Mouse (Mus musculus) G1E-ER4 (cell line): ENCODE data around the gene Slc5a8. TPM values are rescaled to one million over a fixed set of nuclear protein-coding genes. Genes with fewer than 3 reads are reported as not detected.

Source experiments
- GATA1 ChIP-seq: IDR thresholded peaks from one replicate; pipeline ENCODE4 v1.8.0; 2012; ENCODE audit warnings: low read length, inconsistent platforms
- polyA plus RNA-seq: library from polyadenylated mRNA; stranded (reverse); fragments of >175 nt; gene quantifications from 2 replicates; pipeline ENCODE4 v1.2.3, GENCODE M21; 2012

Slc5a8 gene
- not detected in 2 replicates for polyA plus RNA-seq

DNA sequence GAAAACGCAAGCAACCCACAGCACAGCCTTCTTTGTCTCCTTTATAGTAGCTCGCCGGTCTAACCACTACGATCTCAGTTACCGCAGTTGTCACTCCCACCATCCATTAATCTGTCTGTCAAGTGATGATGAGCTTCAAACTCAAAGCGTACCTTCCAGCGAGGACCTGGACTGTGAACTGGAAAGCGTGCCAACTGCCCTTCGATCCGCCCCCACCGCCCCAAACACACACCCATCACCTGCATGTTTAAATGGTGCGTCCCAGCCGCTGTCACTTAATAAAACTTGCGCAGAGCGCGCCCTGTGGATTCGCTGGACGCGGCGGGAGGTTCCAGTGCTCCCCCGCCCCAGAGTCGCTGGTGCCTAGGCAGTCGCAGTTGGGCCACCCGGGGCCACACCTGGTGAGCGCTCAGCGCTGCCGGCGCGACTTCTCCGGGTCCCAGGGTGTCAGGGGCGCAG is at the start of gene Slc5a8:
Gene Slc5a8, plus strand, starts transcription at position 361 of the 459 bp plus-strand sequence.
- TF ChIP-seq GATA1, result no peak

DNA sequence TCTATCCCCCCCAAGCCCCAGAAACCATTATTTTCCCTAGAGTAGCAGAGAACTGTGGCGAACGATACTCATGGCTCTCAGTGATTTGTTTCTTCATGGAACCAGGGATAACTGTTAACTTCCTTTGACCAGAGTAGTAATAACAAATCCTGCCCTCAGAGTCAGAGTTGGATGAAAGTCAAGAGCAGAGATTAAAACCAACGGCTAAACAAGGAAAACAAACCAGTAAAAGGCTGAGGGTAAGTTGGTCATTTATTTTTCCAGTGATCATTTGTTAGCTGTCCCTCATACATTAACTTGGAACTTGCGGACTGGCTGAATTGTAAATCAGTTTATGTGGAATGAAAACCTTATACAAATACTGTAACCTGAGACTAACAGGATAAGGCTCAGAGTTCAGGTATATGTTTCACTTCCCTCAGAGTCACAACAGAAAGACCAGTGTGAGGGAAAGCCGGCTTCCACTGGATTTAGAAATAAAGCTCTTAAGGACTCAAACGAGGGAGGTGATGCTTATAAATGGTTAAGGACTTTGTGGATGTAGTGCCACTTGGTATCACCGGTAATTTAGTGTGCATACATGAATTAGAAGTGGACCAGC is 36.8 kb upstream of the Slc5a8 start:
- TF ChIP-seq GATA1, result no peak

DNA sequence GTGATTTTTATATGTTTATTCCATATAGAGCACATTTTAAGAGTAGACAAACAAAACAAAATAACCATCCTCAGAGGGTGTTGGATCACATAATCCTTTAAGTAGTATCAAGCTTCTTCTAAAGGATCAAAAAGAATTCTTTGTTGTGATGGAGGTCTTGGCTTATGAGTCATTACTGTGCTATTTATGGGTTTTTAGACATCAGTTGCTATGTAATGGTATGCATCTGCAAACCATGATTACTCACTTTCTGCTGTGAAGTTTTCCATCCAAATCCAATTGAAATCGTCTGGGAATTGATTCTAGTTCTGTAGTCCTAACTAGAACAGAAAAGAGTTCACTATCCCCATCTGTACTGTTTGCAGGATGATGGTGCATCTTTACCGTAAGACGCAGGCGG is 35.8 kb upstream of the Slc5a8 start:
- TF ChIP-seq GATA1, result no peak

DNA sequence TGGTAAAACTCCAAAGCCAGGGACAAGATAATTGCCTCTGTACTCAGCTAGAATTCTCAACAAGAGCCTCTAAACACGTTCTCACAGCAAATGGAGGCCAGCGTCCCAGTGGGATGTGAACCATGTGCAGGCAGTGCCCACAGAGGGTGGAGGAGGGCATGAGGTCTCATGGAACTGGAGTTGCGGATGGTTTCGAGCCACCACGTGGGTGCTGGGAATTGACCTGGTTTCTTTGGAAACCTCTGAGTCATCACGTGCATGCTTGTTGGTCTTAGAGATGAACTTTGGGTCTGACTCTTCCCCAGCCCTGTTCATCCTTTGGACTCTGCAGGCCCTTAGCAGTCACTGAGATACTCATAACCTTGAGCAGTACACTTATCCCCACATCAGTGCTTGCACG is 32.5 kb upstream of the Slc5a8 start:
- no peak for TF ChIP-seq GATA1

DNA sequence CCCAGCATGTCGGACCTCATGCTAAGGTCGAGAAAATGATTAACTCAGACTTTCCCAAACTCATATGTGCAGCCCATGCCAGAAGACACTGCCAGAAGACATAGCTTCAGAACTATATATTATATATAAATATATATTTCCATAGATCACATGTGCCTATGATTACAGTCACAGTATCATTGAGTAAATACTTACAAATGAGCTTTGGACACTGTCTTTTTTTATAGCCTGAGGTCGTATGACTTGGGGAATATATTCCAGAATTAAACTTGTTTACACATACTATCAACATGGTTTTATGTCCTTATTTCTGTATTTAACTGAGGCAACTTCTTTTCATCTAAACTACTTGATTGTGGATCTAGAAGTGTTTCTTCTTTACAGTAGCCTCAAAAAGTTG is 24.9 kb upstream of the Slc5a8 start:
- TF ChIP-seq GATA1, result no peak

DNA sequence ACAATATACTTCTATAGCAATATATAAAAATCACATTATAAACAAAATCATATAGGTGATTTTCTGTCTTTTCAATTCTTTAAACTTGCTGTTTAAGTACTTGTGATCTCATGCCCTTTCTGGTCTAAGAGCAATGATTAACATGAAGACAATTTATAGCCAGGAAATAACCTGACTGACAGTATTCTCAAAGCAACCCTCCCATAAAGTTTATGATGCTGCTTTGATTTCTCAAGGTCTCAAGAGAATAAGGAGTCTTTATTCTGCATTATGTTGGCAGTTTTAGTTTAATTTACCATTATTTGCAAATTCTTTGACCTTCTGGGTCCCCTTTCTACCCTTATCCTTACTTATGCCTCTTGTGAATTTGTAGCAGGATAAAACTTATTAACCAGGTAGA is 24.4 kb upstream of the Slc5a8 start:
- TF ChIP-seq GATA1, result no peak

DNA sequence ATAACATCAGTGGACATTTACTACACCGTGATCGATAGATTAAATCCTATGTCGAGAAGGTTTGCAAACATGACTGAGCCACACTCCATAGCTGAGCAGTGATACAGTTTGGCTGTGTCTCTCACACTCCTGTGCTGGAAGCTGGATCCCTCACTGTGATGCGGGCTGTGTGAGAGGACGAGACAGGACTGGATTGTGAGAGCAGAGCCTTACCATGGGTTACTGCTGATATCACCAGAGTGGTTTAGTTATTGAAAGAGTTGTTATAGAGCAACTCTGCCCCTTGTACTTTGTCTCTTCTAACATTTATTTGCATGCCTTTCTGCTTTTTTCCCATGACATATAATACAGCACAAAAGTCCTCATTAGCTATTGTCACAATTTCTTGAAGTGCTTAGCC is 23.5 kb upstream of the Slc5a8 start:
- no peak for TF ChIP-seq GATA1

DNA sequence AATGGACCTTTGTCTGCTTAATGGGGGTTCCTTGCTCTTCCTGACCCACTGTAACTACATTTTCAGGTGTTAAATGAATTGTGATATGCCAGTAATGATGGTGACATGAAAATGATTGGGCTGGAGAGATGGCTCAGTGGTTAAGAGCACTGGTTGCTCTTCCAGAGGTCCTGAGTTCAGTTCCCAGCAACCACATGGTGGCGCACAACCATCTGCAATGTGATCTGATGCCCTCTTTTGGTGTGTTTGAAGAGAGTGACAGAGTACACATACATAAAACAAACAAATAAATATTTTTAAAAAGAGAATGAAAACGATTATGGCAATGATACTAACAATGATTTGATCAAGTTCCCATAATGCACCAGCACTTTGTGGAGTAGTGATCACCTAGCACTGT is 19.8 kb upstream of the Slc5a8 start:
- TF ChIP-seq GATA1, result no peak

DNA sequence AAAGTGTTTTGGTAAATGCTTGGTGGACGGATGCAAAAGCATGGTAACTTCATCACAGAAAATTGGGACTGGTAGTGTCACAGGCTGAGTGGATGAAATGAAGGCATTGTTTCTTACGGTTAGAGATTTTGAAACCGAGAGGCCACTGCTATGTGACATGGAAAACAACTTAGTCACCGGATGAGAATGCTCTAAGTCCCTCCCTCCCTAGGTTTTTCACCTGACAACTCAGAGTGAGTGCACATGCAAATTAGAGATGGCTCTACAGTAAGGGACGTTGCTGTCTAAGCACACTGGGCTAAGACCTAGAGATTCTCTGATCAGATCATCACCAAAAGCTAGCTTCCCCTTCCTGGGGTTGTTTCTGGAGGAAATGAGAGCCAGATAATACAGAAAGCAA is 10.9 kb upstream of the Slc5a8 start:
- no peak for TF ChIP-seq GATA1

DNA sequence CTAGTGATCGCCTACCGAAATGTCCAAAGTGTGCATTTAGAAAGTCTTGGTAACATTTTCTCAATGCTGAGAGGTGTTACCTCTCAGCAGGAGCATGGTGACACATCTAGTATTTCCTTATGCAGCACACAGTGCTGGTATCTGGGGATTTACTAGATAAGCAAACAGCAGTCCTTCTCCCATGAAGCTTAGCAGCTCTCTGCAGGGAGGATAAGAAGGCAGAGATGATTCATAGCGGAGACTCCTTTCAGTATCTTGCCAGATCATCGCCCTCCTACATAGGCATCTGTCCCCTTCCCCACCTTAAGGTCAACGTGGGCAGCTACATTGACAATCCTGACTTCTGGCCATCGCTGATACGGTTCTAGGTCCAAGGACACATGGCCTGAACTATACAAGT is 8.4 kb upstream of the Slc5a8 start:
- TF ChIP-seq GATA1, result no peak

DNA sequence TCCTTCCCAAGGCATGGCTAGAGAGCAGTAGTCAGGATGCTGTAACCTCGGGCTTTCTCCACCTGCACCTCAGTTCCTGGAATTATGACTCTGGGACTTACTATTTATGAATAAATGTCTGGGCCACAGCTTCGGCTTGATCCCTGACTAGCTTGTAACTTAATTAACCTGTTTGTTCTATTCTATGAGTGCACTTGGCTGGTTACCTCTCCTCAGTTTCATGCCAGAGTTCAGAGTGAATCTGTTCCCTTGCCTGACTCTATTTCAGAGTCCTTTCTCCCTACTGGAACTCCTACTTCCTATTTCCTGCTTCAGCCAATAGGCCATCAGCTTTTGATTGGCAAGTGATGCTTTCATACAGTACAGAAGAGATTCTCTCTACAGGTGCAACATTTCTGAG is 2.1 kb upstream of the Slc5a8 start:
- TF ChIP-seq GATA1, result no peak

DNA sequence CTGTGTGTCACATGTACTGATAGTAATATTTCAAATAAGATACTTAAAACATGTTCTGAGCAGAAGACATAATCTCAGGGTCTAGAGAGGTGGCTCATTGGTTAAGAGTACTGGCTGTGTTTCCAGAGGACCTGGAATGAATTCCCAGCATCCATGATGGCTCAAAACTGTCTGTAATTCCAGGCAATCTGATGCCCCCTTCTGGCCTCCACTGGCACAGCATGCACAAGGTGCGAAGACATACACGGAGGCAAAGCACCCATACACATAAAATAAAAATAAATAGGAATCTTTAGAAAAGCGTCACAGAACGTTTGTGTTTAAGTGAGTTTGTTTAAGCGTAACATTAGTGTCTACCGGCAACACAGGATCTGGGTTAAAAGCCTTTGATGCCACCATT is 956 bp upstream of the Slc5a8 start:
- TF ChIP-seq GATA1, result no peak

DNA sequence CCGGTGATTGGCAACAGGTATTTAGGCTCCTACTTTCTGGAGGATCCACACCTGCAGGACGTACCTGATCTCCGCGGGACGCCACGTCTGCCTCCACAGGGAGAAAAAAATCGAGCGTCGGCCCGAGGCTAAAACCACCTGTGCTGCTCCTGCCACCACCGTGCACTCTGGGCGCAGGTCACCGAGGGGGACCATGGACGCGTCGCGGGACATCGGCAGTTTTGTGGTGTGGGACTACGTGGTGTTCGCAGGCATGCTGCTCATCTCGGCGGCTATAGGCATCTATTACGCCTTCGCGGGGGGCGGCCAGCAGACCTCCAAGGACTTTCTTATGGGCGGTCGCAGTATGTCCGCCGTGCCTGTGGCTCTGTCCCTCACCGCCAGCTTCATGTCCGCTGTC is 322 bp downstream of the Slc5a8 start:
- no peak for TF ChIP-seq GATA1

DNA sequence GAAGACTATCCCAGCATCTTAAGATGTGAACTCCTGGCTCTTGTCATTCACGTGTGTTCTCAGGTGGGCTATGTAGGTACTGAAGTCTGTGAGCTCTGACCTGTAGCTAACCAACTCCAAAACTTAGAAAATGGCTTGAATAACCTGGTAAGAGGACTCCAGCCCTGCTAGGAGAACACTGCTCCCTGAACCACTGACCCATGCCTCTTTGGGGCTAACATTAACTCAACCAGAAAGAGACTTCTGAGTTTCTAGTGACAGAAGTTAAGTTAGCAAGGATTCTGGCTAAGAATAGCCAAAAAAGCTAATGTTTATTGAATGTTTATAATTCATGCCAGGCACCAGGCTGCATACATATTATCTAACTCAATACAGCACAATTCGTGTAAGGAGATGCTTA is 2.6 kb downstream of the Slc5a8 start:
- TF ChIP-seq GATA1, result no peak

DNA sequence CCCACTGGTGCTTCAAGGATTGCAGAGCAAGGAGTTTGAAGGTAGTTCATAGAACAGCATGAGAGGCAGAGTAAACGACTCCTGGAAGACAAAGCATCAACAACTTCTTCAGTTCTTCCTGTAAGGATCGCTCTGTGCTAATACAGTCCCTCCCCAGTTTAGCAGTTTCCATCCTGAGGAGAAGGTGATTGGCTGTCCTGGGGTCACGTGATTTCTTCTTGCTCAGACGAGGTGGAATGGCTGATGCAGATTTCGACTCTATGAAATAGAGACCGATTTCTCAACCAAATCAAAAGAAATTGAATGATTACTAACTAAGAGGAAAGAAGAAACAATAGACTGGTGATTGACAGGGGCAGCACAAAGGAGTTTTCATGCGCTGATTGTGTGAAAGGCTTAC is 5.6 kb downstream of the Slc5a8 start:
- TF ChIP-seq GATA1, result no peak

DNA sequence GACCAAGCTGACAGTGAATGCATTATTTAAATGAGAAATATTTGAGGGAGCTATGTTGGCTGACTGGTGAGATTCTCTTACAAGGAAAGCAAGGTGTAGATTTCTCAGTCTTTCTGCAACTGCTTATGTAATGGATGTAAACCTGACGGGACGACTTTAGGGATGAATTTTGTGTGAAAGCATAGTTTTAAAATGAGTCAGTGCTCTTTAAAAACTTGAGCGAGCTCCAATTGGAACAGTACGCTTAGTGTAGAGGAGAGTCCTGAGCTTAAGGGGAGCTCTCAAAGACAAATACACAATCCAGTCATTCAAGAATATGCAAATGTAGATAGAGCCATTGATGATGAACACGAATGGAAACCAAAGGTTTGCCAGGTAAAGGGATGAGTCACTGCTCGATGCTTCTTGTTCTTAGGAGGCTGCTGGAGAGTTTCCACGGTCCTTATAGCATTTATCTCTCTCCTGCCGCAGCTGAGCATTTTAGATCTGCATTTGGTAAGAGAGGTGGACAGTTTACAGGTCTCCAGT is 6.8 kb downstream of the Slc5a8 start:
- no peak for TF ChIP-seq GATA1

DNA sequence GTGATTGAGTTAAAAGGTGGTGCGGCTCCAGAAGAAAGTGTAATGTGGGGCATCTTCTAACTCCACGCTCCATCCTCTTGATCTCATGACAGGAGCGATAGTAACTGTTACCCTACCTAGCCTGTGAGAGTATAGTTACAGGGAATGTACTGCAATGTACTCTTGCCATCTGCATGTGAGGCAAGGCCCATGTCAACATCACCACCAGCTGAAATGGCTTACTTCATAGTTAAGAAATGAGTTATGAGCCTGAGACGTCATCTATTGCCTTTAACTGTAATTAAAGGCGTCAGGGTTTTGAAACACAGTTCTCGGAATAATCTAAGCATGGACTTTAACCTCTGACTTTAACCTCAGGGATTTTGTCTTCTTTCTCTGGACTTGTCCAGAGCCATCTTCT is 11.2 kb downstream of the Slc5a8 start:
- TF ChIP-seq GATA1, result no peak
